Comparison of ENCODE assay signal across 1 mouse cellular context in the genomic region with DNA sequence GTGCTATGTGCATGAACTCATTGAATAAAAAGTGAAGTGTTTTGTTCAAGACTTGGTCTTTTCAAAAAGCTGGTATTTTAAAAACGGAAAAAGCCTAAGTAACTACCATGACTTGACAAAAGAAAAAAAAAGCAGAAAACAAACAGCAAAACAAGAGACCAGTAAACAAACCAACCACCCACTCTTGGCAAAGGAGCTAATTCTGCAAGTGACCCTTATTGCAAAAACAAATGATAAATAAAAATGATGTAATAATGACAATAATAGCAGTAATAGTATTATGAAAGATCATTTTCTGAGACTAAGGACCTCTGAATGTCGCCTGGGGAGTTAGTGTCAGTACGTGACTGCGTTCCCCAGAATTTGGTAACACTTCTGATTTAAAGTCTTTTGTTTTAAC.
A peak's percentile ranks its signal among the peaks of the same experiment; 100 is the strongest.
TF ChIP-seq lines count a peak whose summit lies in the region.

No protein-coding gene starts in this region.

TF ChIP-seq in CH12.LX, 34 proteins besides CTCF, POLR2A, EP300 and RAD21 (continued from another document):
- 0 out of 2 replicates have a peak, but pooled peaks have one; percentile 32 for TF ChIP-seq MAZ (IDR thresholded peaks at IDR 0.05; ENCODE audit: low read depth, low read length)
- 0 out of 2 replicates have a peak, but pooled peaks have one; percentile 4 for TF ChIP-seq MYC (IDR thresholded peaks at IDR 0.05; ENCODE audit: low read depth, low read length)
- no peak for TF ChIP-seq TCF12 (IDR thresholded peaks at IDR 0.05; ENCODE audit: low read depth, low read length)
- TF ChIP-seq MAFK (IDR thresholded peaks at IDR 0.05; ENCODE audit: insufficient replicate concordance, low read length): no peak
- no peak for TF ChIP-seq PAX5 (IDR thresholded peaks at IDR 0.05; ENCODE audit: low read length)
- no peak for TF ChIP-seq CHD2 (IDR thresholded peaks at IDR 0.05; ENCODE audit: low read length)
- TF ChIP-seq MEF2A (IDR thresholded peaks at IDR 0.05; ENCODE audit: borderline replicate concordance, low read depth, low read length): peak; percentile 3; the same call in 1 of the 2 replicates
- TF ChIP-seq MXI1 (IDR thresholded peaks at IDR 0.05; ENCODE audit: low read depth, low read length): no peak
- TF ChIP-seq SMC3 (IDR thresholded peaks at IDR 0.05; ENCODE audit: low read depth, low read length): no peak
- TF ChIP-seq HCFC1 (IDR thresholded peaks at IDR 0.05; ENCODE audit: low read depth, low read length): no peak
- no peak for TF ChIP-seq UBTF (IDR thresholded peaks at IDR 0.05; ENCODE audit: low read depth, low read length)
- TF ChIP-seq BHLHE40 (IDR thresholded peaks at IDR 0.05; ENCODE audit: low read depth, low read length): no peak
- no peak for TF ChIP-seq MAX (IDR thresholded peaks at IDR 0.05; ENCODE audit: low read length)
- TF ChIP-seq NRF1 (IDR thresholded peaks at IDR 0.05; ENCODE audit: low read depth, low read length): no peak
- no peak for TF ChIP-seq TBP (conservative IDR thresholded peaks at IDR 0.05; ENCODE audit: low read depth, low read length)
- TF ChIP-seq RCOR1 (conservative IDR thresholded peaks at IDR 0.05; ENCODE audit: low read depth, low read length): no peak
